Mouse (Mus musculus): ENCODE results near the gene Nlrp6. TPM values are rescaled to one million over a fixed set of nuclear protein-coding genes. Genes with fewer than 3 reads are reported as not detected.

The Nlrp6 gene
- total RNA-seq, 2 experiments from 2014 or later = not detected

DNA sequence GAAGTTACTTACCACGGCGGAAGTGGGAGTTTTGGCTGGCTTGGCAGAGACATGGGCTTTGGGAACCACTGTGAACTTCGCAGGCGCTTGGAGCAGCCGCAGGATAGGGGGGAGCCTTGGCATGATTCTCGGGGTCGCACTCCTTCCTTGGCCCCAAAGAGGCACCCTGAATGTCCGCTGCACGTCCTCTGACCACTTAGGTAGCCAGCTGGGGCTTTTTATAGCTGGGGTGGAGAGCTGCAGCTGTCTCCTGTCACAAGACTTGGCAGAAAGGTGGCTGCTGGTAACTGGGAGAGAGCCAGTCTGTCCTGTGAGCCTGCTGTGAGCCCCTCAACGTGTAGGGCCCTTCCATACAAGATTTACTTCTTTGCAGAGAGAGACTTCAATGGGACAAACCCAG lies 20.5 kb upstream of the Nlrp6 start, which contains the start of gene Cox8b:
TSS of gene Cox8b (minus strand) at position 227 of the 400 bp plus-strand sequence.
- TF ChIP-seq CTCF (IDR thresholded peaks at IDR 0.05) = no peak
- DNase-seq = peak; percentile 87
- H3K27ac ChIP-seq = peak within 1 kb of the TSS; percentile 97
- intact Hi-C loops (cut with DNase I) = loop anchor here (5.0 kb wide), 1 partner anchor 272 kb away; the partner anchor contains the start of gene Rnh1
- H3K4me3 ChIP-seq = peak within 1 kb of the TSS; percentile 75

DNA sequence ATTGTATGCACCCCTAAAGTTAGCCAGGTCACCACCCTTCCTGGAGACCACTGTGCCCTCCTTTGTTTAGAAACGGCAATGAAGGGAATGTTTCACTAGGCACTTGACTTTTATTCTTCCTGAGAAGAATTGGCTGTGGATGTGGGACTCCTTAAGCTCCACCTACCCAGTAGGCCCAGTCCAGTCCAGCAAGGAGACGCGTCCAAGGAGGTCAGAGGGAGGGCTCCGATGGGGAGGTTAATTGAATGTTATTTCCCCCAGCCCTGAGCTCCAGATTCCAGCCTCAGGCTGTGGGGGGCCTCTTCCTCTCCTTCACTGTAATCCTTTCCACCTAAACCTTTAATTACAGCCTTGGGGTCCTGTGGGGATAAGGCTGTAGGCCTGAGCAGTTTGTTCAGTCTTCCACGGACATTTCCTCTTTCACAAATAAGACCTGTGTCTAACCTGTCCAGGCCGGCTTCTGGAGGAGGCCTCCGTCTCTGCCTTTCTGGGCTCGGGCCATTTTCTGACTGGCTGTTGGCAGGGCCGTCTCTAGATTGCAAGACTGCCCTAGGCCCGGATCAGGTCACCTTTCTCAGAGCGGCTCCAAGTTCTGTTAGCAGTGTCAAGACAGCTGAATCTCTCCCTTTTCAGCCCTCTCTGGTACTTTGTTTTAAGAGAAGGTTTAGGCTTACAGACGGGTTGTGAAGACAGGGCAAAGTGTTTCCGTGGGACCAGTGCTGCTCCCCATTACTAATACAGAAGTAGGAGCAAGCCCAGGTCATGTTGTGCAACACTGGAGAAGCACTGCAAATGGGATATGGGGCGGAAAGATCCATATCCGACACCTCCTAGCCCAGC lies 18.4 kb upstream of the Nlrp6 start:
- Histone ChIP-seq H3K27ac (peak overlapping the region; percentile 97), H3K4me3 (peak overlapping the region; percentile 4; the same call in 1 of the 2 replicates)
- TF ChIP-seq CTCF (IDR thresholded peaks at IDR 0.05) = no peak
- DNase-seq = peak; percentile 90
- intact Hi-C loops (cut with DNase I) = loop anchor here (2.0 to 5.0 kb wide), 3 partner anchors 21 to 270 kb away; partner anchors contain the start of genes Bet1l, Gm45785, Psmd13 and Ric8a

DNA sequence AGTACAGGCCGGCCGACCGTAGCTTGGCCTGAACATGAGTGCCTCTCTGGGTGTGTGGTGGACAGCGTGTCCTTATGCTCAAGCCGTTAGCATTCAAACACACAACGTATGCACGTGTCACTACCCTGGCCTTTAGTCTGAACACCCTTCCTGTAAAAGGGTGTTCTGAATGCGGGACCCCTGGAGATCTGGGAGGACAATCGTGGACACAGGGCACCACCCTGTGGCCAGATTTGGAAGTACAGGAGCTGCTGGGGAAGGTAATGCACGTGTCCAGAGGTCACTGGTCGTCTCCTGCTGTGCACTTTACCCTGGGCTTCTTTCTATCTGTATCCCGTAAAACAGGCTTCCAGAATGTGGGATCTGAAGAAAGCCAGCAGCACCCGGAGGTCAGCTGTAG lies 17.5 kb upstream of the Nlrp6 start:
- intact Hi-C loops (cut with DNase I) = loop anchor here (1.0 to 5.0 kb wide), 4 partner anchors 22 to 269 kb away; partner anchors contain the start of genes Bet1l, Gm45785, Psmd13 and Ric8a
- H3K27ac ChIP-seq = peak overlapping the region; percentile 97
- H3K4me3 ChIP-seq = no peak overlapping the region
- peak; percentile 97 for TF ChIP-seq CTCF (IDR thresholded peaks at IDR 0.05)
- peak; percentile 84 for DNase-seq

DNA sequence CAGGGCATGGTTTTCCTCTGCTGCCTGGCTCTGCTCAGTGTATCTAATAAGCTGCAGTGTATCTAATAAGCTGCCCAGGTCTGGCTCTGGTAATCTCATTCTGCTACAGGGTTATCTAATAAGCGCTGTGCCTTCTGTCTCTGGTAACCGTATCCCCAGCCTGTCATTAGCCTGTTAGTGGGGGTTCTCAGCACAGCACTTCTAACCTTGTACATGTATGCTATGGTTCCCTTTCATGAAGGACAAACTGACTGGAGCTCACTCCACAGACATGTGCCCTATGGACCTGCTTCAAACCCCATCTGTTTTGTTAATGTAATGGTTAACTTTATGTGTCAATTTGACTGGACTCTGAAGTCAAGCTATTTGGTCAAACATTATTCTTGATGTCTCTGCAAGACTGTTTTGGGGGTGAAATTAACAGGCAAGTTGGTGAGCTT lies 15.0 kb upstream of the Nlrp6 start:
- TF ChIP-seq CTCF (IDR thresholded peaks at IDR 0.05) = no peak
- no peak overlapping the region for H3K4me3 ChIP-seq
- DNase-seq = no peak
- no peak overlapping the region for H3K27ac ChIP-seq
- intact Hi-C loops (cut with DNase I) = loop anchor here (2.0 to 5.0 kb wide), 2 partner anchors 53 to 102 kb away; no protein-coding TSS in a partner anchor

DNA sequence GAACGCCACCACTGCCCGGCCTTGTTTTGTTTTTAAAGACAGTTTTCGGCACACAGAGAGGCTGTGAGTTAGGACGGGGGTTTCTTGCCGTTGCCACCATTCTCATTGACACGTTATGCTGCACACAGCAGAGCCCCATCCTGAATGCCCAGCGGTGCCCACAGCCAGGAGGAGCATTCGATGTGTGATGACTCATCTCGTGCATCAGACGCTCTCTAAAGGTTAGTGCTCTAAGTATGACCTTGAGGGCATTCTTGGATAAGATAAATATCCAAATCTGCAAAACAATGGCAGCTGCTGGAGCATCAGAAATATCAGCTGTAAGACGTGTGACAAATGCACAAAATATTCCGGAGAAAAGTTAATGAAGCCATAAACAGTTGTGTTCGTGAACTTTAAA lies 13.6 kb upstream of the Nlrp6 start:
- intact Hi-C loops (cut with DNase I) = loop anchor here (2.0 to 5.0 kb wide), 2 partner anchors 52 to 100 kb away; no protein-coding TSS in a partner anchor
- H3K4me3 ChIP-seq = no peak overlapping the region
- no peak for DNase-seq
- H3K27ac ChIP-seq = no peak overlapping the region
- no peak for TF ChIP-seq CTCF (IDR thresholded peaks at IDR 0.05)

DNA sequence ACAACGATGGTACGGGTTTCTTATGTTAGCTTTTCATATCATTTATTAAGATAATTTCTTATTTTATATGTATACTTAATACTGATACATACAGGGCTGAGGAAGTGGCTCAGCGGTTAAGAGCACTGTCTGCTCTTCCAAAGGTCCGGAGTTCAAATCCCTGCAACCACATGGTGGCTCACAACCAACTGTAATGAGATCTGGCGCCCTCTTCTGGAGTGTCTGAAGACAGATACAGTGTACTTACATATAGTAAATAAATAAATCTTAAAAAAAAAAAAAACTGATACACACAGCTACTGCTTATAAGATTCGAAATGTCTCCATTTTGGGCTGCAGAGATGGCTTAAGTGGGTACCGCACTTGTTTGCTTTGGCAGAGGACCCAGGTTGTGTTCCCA lies 13.0 kb upstream of the Nlrp6 start:
- H3K27ac ChIP-seq = no peak overlapping the region
- DNase-seq = no peak
- intact Hi-C loops (cut with DNase I) = loop anchor here (1.0 to 5.0 kb wide), 3 partner anchors 51 to 141 kb away; no protein-coding TSS in a partner anchor
- no peak overlapping the region for H3K4me3 ChIP-seq
- TF ChIP-seq CTCF (IDR thresholded peaks at IDR 0.05) = peak; percentile 37

DNA sequence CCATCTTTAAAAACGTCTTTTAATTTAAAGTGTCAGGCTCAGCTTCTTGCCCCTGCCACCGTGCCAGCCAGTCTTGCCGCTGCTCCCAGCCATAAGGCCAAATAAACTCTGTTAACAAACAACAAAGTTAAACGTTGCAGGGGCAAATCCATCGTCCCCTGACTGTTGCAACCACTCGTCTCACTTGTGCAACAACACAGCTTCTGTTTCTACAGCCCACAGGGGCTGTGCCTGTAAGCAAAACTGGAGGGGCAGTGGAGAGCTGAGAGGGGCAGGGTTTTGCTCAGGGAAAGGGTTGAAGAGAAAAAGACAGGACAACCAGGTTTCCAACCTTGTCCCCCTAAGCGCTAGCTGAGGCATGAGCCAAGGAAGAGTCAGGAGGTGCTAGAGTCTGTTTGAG lies 12.5 kb upstream of the Nlrp6 start:
- no peak for DNase-seq
- intact Hi-C loops (cut with DNase I) = loop anchor here (1.0 to 5.0 kb wide), 2 partner anchors 99 to 140 kb away; no protein-coding TSS in a partner anchor
- TF ChIP-seq CTCF (IDR thresholded peaks at IDR 0.05) = no peak

DNA sequence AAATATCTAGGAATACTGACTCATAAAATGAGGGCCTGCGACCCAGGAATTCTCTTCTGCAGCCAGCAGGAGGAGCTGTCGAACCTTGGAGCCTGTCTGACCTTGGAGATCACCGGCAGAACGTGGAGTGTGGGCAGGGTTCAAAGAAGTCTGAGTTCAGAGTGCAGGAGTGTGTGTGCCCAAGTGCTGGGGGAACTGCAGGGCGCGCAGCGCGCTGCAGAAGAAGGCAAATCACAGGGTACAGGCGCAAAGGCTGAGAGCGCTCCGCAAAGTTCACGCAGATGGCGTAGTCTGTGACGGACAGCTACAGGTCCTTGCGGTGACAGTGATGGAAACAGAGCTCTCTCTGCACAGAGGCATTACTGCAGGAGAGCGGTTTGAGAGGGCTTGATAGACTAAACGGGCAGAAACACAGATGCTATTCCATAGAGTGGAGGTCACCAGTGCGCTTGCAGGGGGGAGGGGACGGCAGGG lies 12.0 kb upstream of the Nlrp6 start:
- peak; percentile 80 for DNase-seq
- H3K4me3 ChIP-seq = peak overlapping the region; percentile 73
- intact Hi-C loops (cut with DNase I) = loop anchor here (1.0 to 5.0 kb wide), 2 partner anchors 99 to 140 kb away; no protein-coding TSS in a partner anchor
- peak overlapping the region; percentile 63 for H3K27ac ChIP-seq
- peak; percentile 89 for TF ChIP-seq CTCF (IDR thresholded peaks at IDR 0.05)

More for the DNA sequence above, 12.5 kb upstream of the Nlrp6 start:
- H3K27ac ChIP-seq = no peak overlapping the region; the same call in 1 of the 2 replicates
- no peak overlapping the region; the same call in 1 of the 2 replicates for H3K4me3 ChIP-seq

DNA sequence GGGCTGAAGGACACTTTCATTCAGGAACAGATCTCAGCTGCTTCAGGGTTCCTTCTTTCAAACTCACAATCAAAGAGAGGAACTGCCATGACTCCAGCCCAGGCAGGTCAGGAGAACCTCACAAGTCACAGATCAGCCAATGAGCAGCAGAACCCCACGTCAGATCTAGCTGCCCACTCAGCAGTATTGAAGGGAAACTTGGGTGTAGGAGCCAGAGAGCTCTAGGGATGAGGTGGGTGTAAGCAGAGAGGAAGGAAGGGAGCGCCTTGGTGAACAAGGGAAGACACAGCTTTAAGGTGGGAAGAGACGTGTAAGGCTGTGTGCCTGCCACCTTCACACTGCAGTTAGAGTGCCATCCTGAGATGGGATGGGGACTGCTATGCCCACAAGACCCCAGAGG lies 8.4 kb upstream of the Nlrp6 start:
- no peak for DNase-seq
- no peak for TF ChIP-seq CTCF (IDR thresholded peaks at IDR 0.05)
- Histone ChIP-seq H3K27ac (no peak overlapping the region), H3K4me3 (no peak overlapping the region)
- intact Hi-C loops (cut with DNase I) = no loop called here

DNA sequence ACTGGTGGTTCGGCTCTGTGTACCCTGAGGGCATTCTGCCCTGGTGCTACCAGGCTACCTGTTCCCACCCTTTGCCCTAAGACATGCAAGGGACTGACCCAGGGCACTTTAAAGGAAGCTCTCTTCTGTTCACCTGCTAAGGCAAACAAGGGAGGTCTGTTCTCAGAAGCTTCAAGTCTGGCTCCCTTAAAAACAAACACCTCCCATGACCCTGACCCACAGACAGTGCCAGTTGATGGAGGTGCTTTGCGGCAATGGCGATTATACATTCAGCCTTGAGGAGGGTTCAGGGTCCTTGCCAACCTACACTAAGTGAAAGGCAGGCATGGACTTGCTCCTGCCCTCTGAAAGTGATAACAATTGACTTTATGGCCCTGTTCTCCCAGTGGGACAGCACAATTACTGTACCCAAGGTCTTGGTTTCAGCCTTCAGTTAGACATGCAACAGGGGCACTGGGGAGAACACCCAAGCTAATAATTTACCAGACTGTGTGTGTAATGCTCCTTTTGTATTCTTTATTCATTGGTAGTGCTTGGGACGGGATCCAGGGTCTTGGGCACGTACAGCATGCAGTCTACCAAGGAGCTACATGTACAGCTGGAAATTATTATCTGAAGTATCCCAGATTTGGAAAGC lies 7.7 kb upstream of the Nlrp6 start:
- no peak overlapping the region for H3K27ac ChIP-seq
- no peak overlapping the region for H3K4me3 ChIP-seq
- no peak for DNase-seq
- intact Hi-C loops (cut with DNase I) = no loop called here
- TF ChIP-seq CTCF (IDR thresholded peaks at IDR 0.05) = no peak

DNA sequence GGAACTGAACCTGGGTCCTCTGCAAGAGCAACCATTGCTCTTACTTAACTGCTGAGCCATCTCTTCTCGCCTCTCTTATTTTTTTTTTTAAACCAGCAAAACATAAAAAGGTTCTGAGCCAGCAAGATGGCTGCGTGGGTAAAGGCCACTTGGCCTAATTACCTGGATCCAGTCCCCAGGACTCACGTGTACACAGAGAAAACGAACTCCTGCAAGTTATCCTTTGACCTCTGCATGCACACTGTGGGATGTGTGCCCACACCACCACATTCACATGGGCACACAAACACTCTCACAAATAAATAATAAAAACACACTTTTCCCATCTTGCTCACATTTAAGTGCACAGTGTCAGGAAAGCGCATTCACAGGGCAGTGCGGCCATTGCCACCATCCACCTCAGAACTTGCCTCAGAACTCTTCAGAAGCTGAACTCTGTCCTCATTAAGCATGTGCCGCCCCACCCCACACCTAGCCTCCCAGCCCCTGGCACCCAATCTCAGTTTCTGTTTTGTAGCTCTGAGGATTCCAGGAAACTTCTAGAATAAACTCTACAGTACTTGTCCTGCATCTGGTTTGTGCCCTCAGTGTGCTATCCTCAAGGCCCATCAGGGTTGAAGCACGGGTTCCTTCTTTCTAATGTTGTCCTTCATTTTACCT lies 6.5 kb upstream of the Nlrp6 start:
- H3K4me3 ChIP-seq = no peak overlapping the region
- intact Hi-C loops (cut with DNase I) = no loop called here
- TF ChIP-seq CTCF (IDR thresholded peaks at IDR 0.05) = no peak
- no peak for DNase-seq
- H3K27ac ChIP-seq = no peak overlapping the region

DNA sequence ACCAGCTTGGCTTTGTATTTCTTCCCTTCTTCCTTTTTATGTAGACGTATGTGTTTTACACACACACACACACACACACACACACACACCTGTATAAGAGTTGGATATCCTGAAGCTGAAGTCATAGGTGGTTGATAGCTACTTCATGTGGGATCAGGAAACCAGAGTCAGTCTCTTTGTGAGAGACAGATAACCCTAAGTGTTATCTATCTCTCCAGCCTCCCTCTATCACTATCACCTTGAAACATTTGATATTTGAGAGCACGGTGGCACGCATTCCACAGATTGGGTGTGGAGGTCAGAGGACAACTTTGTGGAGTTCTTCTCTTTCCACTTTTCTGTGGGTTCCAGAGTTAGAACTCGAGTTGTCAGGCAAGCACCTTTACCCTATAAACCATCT lies 791 bp upstream of the Nlrp6 start:
- no peak overlapping the region for H3K27ac ChIP-seq
- no peak for TF ChIP-seq CTCF (IDR thresholded peaks at IDR 0.05)
- no peak overlapping the region for H3K4me3 ChIP-seq
- intact Hi-C loops (cut with DNase I) = no loop called here
- no peak for DNase-seq
